Comparison of ENCODE assay signal across 14 mouse cellular contexts in genomic region chr10:96540828-96541227, GRCm38 (mm10).
"Had no signal": no experiment of that assay in that cellular context is flagged by ENCODE, and none has a peak within 500 bp of the region (broad histone marks: within the 10 kb centered on the region; RNA-seq: fewer than 3 reads in every experiment).

No protein-coding gene starts in this region.

- DNase-seq: kidney, adult 2 months; kidney, postnatal 14 days; lung, embryonic 14.5 days; lung, postnatal 10 days; right cerebral cortex, adult 18-20 months; right cerebral cortex, postnatal 25 days; thymus, adult 18-20 months; thymus, postnatal 14 days had no signal

- H3K4me3 ChIP-seq: kidney, embryonic 15.5 days; limb, embryonic 10.5 days; liver, embryonic 12.5 days had no signal

- H3K27ac ChIP-seq: kidney, embryonic 15.5 days; limb, embryonic 10.5 days; liver, embryonic 12.5 days; stomach, postnatal 0 days had no signal

- ATAC-seq: liver, embryonic 12.5 days; midbrain, embryonic 16.5 days had no signal

- H3K9me3 ChIP-seq: kidney, embryonic 15.5 days; limb, embryonic 10.5 days; liver, embryonic 12.5 days had no signal

- H3K9ac ChIP-seq: kidney, embryonic 15.5 days; liver, embryonic 12.5 days; lung, embryonic 14.5 days had no signal

- H3K4me2 ChIP-seq: kidney, embryonic 15.5 days; liver, embryonic 12.5 days; lung, embryonic 14.5 days; midbrain, embryonic 11.5 days had no signal

- H3K4me1 ChIP-seq: liver, embryonic 12.5 days had no signal

- H3K36me3 ChIP-seq: kidney, embryonic 15.5 days; limb, embryonic 10.5 days; liver, embryonic 12.5 days had no signal

- H3K27me3 ChIP-seq: kidney, embryonic 15.5 days; liver, embryonic 12.5 days had no signal
